Mouse (Mus musculus) lung, postnatal 0 days (tissue): ENCODE data around the gene Rpl18.

Experiments
- CTCF ChIP-seq: IDR thresholded peaks from 2 replicates; pipeline ENCODE4 v1.5.1; 2016; ENCODE audit warnings: antibody characterized with exemption, mild to moderate bottlenecking
- EP300 ChIP-seq: IDR thresholded peaks from 2 replicates; pipeline ENCODE4 v1.6.1; 2016; ENCODE audit warnings: antibody characterized with exemption, mild to moderate bottlenecking, control low read depth

GRCm38 (mm10) chr7:45717918-45718297 is 2.7 kb downstream of the Rpl18 start, which contains the start of gene Sphk2:
- TF ChIP-seq CTCF (peak; percentile 33), EP300 (peak; percentile 72)
